Mouse (Mus musculus): ENCODE measurements around the gene Ubxn11. TPM values are rescaled to one million over a fixed set of nuclear protein-coding genes. Genes with fewer than 3 reads are reported as not detected.
A peak's percentile ranks its signal among the peaks of the same experiment; 100 is the strongest.

Gene Ubxn11
- total and polyA plus RNA-seq, 3 experiments, result 1.6 to 6.9 (median 2.1) TPM

DNA sequence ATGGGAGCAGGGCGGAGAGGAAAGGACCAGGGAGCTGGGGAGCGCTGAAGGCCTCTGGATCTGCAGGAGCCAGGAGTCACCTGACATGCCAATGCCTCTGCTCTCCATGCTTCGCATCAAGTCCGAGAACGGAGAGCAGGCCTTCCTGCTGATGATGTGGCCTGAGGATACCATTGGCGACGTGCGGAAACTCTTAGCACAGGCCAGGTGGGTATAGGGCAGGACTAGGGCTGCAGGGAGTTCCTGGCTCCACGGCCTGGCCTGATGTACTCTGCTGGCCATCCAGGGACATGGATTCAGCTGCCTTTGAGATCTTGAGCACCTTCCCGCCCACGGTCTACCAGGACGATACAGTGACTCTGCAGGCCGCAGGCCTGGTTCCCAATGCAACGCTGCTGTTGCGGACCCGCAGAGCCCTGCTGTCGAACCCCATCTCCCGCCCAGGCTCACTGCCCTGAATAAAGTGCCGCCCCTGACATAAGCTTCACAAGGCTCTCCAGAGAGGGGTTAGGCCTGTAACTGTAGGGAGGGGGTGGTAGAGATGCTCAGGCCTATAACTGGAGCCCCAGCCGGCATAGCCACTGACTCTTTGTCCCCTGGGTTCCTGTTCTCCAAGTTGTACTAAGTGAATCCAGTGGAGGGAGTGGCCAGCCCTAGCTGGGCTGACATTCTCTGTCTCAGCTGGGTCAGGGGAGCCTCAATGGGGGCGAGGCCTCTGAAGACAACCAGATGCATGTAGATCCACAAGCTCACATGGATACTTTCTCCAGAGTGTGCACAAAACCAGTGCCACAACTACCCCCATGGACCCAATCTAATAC lies 24.1 kb downstream of the Ubxn11 start:
- Histone ChIP-seq H3K79me2 (replicated peaks; ENCODE audit: control insufficient read depth, insufficient read depth, low read length) (no peaks in the 10 kb centered on the region), H3K4me3 (no peak overlapping the region), H3K27me3 (ENCODE audit: control insufficient read depth, insufficient read depth, low read length) (no peaks in the 10 kb centered on the region), H3K27ac (no peak overlapping the region), H3K36me3 (ENCODE audit: control insufficient read depth, insufficient read depth, low read length) (no peaks in the 10 kb centered on the region), H3K9ac (ENCODE audit: low read depth, low read length) (no peak overlapping the region), H3K4me1 (ENCODE audit: control insufficient read depth, insufficient read depth, low read length) (no peaks in the 10 kb centered on the region; the same call in 1 of the 2 replicates)
- WGBS, result 89% methylated on average over 21 of the region's 21 CpGs
- no peak for DNase-seq
- intact Hi-C loops (cut with DNase I), result no loop called here
- TF ChIP-seq POLR2A (IDR thresholded peaks at IDR 0.05; ENCODE audit: insufficient read depth, low read depth, low read length) (no peak), CTCF (IDR thresholded peaks at IDR 0.05) (no peak), EP300 (IDR thresholded peaks at IDR 0.05; ENCODE audit: insufficient read depth, low read depth, low read length) (no peak)

DNA sequence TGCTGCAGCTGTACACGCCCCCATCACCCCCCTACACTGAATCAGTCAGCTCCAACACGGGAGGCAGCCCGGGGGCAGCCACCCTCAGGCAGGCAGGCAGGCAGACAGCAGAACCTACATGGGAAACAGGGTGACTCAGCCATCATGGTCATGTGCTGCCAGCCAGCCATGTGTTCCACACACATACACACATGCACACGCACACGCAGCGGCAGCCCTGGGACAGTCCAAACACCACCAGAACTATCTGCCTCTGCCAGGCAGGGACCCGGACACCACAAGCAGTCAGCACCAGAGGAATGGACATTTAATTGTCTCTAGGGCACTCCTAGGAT lies 24.7 kb downstream of the Ubxn11 start:
- DNase-seq, result no peak
- intact Hi-C loops (cut with DNase I), result no loop called here
- Histone ChIP-seq H3K9ac (ENCODE audit: low read depth, low read length) (no peak overlapping the region), H3K36me3 (ENCODE audit: control insufficient read depth, insufficient read depth, low read length) (no peaks in the 10 kb centered on the region), H3K4me1 (ENCODE audit: control insufficient read depth, insufficient read depth, low read length) (no peaks in the 10 kb centered on the region; the same call in 1 of the 2 replicates), H3K27me3 (ENCODE audit: control insufficient read depth, insufficient read depth, low read length) (no peaks in the 10 kb centered on the region), H3K79me2 (replicated peaks; ENCODE audit: control insufficient read depth, insufficient read depth, low read length) (no peaks in the 10 kb centered on the region), H3K4me3 (no peak overlapping the region), H3K27ac (no peak overlapping the region)
- TF ChIP-seq POLR2A (IDR thresholded peaks at IDR 0.05; ENCODE audit: insufficient read depth, low read depth, low read length) (no peak), CTCF (IDR thresholded peaks at IDR 0.05) (no peak), EP300 (IDR thresholded peaks at IDR 0.05; ENCODE audit: insufficient read depth, low read depth, low read length) (no peak)
- 84% methylated on average over 7 of the region's 7 CpGs for WGBS

DNA sequence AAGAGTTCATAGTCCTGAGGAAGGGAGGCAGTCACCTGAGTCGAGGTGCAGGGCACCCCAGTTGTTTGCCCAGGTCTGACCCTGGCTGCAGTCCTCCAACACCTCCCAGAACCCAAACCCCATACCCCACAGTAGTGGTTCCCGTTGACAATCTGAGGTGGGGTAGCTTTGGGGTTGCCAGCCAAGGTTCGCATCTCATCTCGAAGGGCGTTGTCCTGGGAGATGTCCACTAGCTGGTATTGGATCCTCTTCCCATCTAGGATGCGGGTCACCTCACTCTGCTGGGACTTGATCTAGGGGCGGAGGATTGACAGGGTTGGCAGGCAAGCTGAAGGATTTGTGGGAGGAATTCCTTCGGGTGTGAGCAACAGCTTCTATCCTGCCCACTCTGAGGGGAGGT lies 25.4 kb downstream of the Ubxn11 start:
- H3K4me3 ChIP-seq, result peak overlapping the region; percentile 93
- no peak for TF ChIP-seq CTCF (IDR thresholded peaks at IDR 0.05)
- TF ChIP-seq EP300 (IDR thresholded peaks at IDR 0.05; ENCODE audit: insufficient read depth, low read depth, low read length), result no peak
- no peaks in the 10 kb centered on the region; the same call in 1 of the 2 replicates for H3K4me1 ChIP-seq (ENCODE audit: control insufficient read depth, insufficient read depth, low read length)
- peak overlapping the region; percentile 93 for H3K27ac ChIP-seq
- H3K79me2 ChIP-seq (replicated peaks; ENCODE audit: control insufficient read depth, insufficient read depth, low read length), result no peaks in the 10 kb centered on the region
- H3K9ac ChIP-seq (ENCODE audit: low read depth, low read length), result peak overlapping the region; percentile 80
- DNase-seq, result no peak
- H3K36me3 ChIP-seq (ENCODE audit: control insufficient read depth, insufficient read depth, low read length), result no peaks in the 10 kb centered on the region
- 45% methylated on average over 8 of the region's 8 CpGs for WGBS
- intact Hi-C loops (cut with DNase I), result loop anchor here (2.0 kb wide), 1 partner anchor 33 kb away; no protein-coding TSS in a partner anchor
- no peaks in the 10 kb centered on the region for H3K27me3 ChIP-seq (ENCODE audit: control insufficient read depth, insufficient read depth, low read length)

DNA sequence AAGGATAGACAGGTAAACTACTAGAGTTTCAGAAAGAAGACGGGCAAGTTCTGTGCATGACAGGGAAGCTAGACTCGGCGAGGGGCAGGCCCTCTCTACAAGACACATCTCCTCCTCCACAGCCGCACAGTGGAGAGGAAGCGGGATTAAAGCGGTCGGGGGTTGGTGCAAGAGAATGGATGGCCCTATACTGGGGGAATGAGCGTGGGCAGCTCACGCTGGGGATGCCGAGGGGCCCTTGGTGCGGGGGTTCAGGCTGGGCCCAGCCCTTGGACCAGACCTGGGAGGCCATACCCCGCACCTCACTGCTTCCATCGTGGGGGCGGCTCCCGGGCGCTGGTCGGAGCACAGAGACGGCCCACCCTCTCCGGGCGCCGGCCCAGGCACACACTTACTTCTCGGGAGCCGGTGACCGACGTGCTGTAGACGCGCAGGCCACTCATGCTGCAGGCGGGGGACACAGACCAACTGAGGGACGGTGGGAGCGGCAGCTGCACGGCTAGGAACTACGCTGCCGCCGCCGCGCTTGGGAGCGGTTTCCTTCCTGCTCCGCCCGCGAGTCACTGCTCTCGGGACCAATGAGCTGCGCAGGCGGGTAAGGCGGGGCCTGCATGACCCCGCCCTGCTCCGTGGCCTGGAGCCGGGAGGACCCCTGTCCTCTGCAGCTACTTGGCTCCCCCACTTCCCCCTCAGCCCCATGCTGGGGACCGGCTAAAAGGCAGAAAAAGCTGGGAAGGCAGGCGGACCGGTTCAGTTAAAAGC lies 26.0 kb downstream of the Ubxn11 start, which contains the start of gene Sh3bgrl3:
Gene Sh3bgrl3, minus strand, starts transcription at position 569 of the 762 bp plus-strand sequence.
- intact Hi-C loops (cut with DNase I), result loop anchor here (2.0 kb wide), 1 partner anchor 32 kb away; no protein-coding TSS in a partner anchor
- Histone ChIP-seq H3K4me1 (ENCODE audit: control insufficient read depth, insufficient read depth, low read length) (no peaks in the 10 kb centered on the region; the same call in 1 of the 2 replicates), H3K9ac (ENCODE audit: low read depth, low read length) (peak within 1 kb of the TSS; percentile 80), H3K79me2 (replicated peaks; ENCODE audit: control insufficient read depth, insufficient read depth, low read length) (no peaks in the 10 kb centered on the region), H3K4me3 (peak within 1 kb of the TSS; percentile 93), H3K27me3 (ENCODE audit: control insufficient read depth, insufficient read depth, low read length) (no peaks in the 10 kb centered on the region), H3K36me3 (ENCODE audit: control insufficient read depth, insufficient read depth, low read length) (no peaks in the 10 kb centered on the region), H3K27ac (peak within 1 kb of the TSS; percentile 93)
- 1% methylated on average over 50 of the region's 50 CpGs for WGBS
- peak; percentile 92 to 94 for DNase-seq
- no peak for TF ChIP-seq CTCF (IDR thresholded peaks at IDR 0.05)
- peak; percentile 86 for TF ChIP-seq POLR2A (IDR thresholded peaks at IDR 0.05; ENCODE audit: insufficient read depth, low read depth, low read length)
- peak; percentile 33; the same call in 1 of the 2 replicates for TF ChIP-seq EP300 (IDR thresholded peaks at IDR 0.05; ENCODE audit: insufficient read depth, low read depth, low read length)

DNA sequence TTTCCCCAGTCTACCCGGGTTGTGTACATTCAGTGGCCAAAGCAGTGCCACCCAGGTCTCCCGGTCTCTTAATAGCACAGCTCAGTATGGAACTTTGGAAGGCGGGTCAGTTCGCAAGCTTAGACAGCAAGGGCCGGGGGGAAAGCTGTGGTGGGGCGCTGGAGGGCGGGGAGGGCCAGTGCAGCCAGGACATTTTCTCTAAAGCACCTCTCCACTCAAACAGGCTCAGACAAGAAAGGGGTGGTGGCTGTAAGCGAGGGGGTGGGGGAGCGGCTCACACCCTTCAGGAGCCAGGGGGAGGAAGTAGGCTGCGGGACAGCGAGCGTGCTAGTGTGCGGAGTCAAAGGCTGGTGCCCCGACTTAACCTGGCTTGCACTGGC lies 26.6 kb downstream of the Ubxn11 start:
- no peaks in the 10 kb centered on the region; the same call in 1 of the 2 replicates for H3K4me1 ChIP-seq (ENCODE audit: control insufficient read depth, insufficient read depth, low read length)
- WGBS, result 4% methylated on average over 14 of the region's 14 CpGs
- intact Hi-C loops (cut with DNase I), result loop anchor here (2.0 kb wide), 1 partner anchor 32 kb away; no protein-coding TSS in a partner anchor
- no peaks in the 10 kb centered on the region for H3K79me2 ChIP-seq (replicated peaks; ENCODE audit: control insufficient read depth, insufficient read depth, low read length)
- no peaks in the 10 kb centered on the region for H3K36me3 ChIP-seq (ENCODE audit: control insufficient read depth, insufficient read depth, low read length)
- no peaks in the 10 kb centered on the region for H3K27me3 ChIP-seq (ENCODE audit: control insufficient read depth, insufficient read depth, low read length)
- H3K9ac ChIP-seq (ENCODE audit: low read depth, low read length), result peak overlapping the region; percentile 66
- DNase-seq, result no peak
- H3K4me3 ChIP-seq, result peak overlapping the region; percentile 93
- H3K27ac ChIP-seq, result peak overlapping the region; percentile 93
- TF ChIP-seq EP300 (IDR thresholded peaks at IDR 0.05; ENCODE audit: insufficient read depth, low read depth, low read length) (no peak), CTCF (IDR thresholded peaks at IDR 0.05) (no peak), POLR2A (IDR thresholded peaks at IDR 0.05; ENCODE audit: insufficient read depth, low read depth, low read length) (no peak)
